Mouse (Mus musculus): ENCODE data around the gene Ube2g2. TPM values are rescaled to one million over a fixed set of nuclear protein-coding genes. Genes with fewer than 3 reads are reported as not detected.
A peak's percentile ranks its signal among the peaks of the same experiment; 100 is the strongest.

Ube2g2 gene
- polyA plus RNA-seq (2014; fragmentation: Nextera tagmentation; extraction: Ambion mirVana): 52.3 and 52.6 TPM in 2 replicates

GRCm38 (mm10) chr10:77622055-77622988 is at the start of gene Ube2g2:
TSS of gene Ube2g2 (plus strand) at chr10:77622275.
- H3K27ac ChIP-seq (replicated peaks; ENCODE audit: low read depth, low read length): peak within 1 kb of the TSS; percentile 4

GRCm38 (mm10) chr10:77573162-77573561 is 48.9 kb upstream of the Ube2g2 start:
- H3K36me3 ChIP-seq (ENCODE audit: control insufficient read depth, insufficient read depth, low read length): no peaks in the 10 kb centered on the region
- WGBS: 83% methylated on average over 1 of the region's 1 CpGs
- no peak overlapping the region for H3K27ac ChIP-seq (replicated peaks; ENCODE audit: low read depth, low read length)
- H3K9ac ChIP-seq (ENCODE audit: low read length): no peak overlapping the region
- no peaks in the 10 kb centered on the region for H3K9me3 ChIP-seq (ENCODE audit: control insufficient read depth, low read length)
- H3K4me1 ChIP-seq (ENCODE audit: control insufficient read depth, insufficient read depth, low read length): no peaks in the 10 kb centered on the region
- H3K4me3 ChIP-seq (ENCODE audit: low read depth, low read length): no peak overlapping the region
- ATAC-seq (ENCODE audit: insufficient number of reproducible peaks, low FRiP score, low TSS enrichment, low read depth) (no peak), DNase-seq (ENCODE audit: low spot score) (no peak)
- no peak overlapping the region for H3K4me2 ChIP-seq (ENCODE audit: low read depth, severe bottlenecking)
- no peaks in the 10 kb centered on the region for H3K27me3 ChIP-seq (ENCODE audit: control insufficient read depth, insufficient read depth, low read length)

More at GRCm38 (mm10) chr10:77622055-77622988, at the start of gene Ube2g2:
- H3K27me3 ChIP-seq (ENCODE audit: control insufficient read depth, insufficient read depth, low read length): no peaks in the 10 kb centered on the region
- no peaks in the 10 kb centered on the region for H3K9me3 ChIP-seq (ENCODE audit: control insufficient read depth, low read length)
- peak within 1 kb of the TSS; percentile 99 for H3K4me3 ChIP-seq (ENCODE audit: low read depth, low read length)
- H3K4me2 ChIP-seq (ENCODE audit: low read depth, severe bottlenecking): peak within 1 kb of the TSS; percentile 57
- H3K36me3 ChIP-seq (ENCODE audit: control insufficient read depth, insufficient read depth, low read length): peaks cover 2% of the 10 kb centered on the region
- peak within 1 kb of the TSS; percentile 96 for H3K9ac ChIP-seq (ENCODE audit: low read length)
- DNase-seq (ENCODE audit: low spot score) (peak; percentile 95), ATAC-seq (ENCODE audit: insufficient number of reproducible peaks, low FRiP score, low TSS enrichment, low read depth) (peak; percentile 67)
- no peaks in the 10 kb centered on the region; the same call in 1 of the 2 replicates for H3K4me1 ChIP-seq (ENCODE audit: control insufficient read depth, insufficient read depth, low read length)
- under 1% methylated on average over 94 of the region's 96 CpGs for WGBS

- Histone ChIP-seq H3K4me2 (ENCODE audit: low read depth, severe bottlenecking) (no peak overlapping the region; the same call in 1 of the 2 replicates), H3K27ac (replicated peaks; ENCODE audit: low read depth, low read length) (no peak overlapping the region)
- no peak for ATAC-seq (ENCODE audit: insufficient number of reproducible peaks, low FRiP score, low TSS enrichment, low read depth)
Measured at GRCm38 (mm10) chr10:77580027-77580920, 41.8 kb upstream of the Ube2g2 start.

GRCm38 (mm10) chr10:77581023-77581407 is 41.1 kb upstream of the Ube2g2 start:
- Histone ChIP-seq H3K4me3 (ENCODE audit: low read depth, low read length) (peak overlapping the region; percentile 77), H3K36me3 (ENCODE audit: control insufficient read depth, insufficient read depth, low read length) (no peaks in the 10 kb centered on the region), H3K4me1 (ENCODE audit: control insufficient read depth, insufficient read depth, low read length) (peaks cover 2% of the 10 kb centered on the region; the same call in 1 of the 2 replicates), H3K4me2 (ENCODE audit: low read depth, severe bottlenecking) (peak overlapping the region; percentile 74), H3K9ac (ENCODE audit: low read length) (peak overlapping the region; percentile 62), H3K27me3 (ENCODE audit: control insufficient read depth, insufficient read depth, low read length) (no peaks in the 10 kb centered on the region), H3K27ac (replicated peaks; ENCODE audit: low read depth, low read length) (no peak overlapping the region), H3K9me3 (ENCODE audit: control insufficient read depth, low read length) (no peaks in the 10 kb centered on the region)
- ATAC-seq (ENCODE audit: insufficient number of reproducible peaks, low FRiP score, low TSS enrichment, low read depth) (no peak), DNase-seq (ENCODE audit: low spot score) (no peak)
- 11% methylated on average over 8 of the region's 8 CpGs for WGBS

More at GRCm38 (mm10) chr10:77580027-77580920, 41.8 kb upstream of the Ube2g2 start:
- Histone ChIP-seq H3K9ac (ENCODE audit: low read length) (no peak overlapping the region), H3K4me3 (ENCODE audit: low read depth, low read length) (no peak overlapping the region), H3K9me3 (ENCODE audit: control insufficient read depth, low read length) (no peaks in the 10 kb centered on the region), H3K36me3 (ENCODE audit: control insufficient read depth, insufficient read depth, low read length) (no peaks in the 10 kb centered on the region), H3K27me3 (ENCODE audit: control insufficient read depth, insufficient read depth, low read length) (no peaks in the 10 kb centered on the region), H3K4me1 (ENCODE audit: control insufficient read depth, insufficient read depth, low read length) (peaks cover 2% of the 10 kb centered on the region; the same call in 1 of the 2 replicates)
- WGBS: 64% methylated on average over 10 of the region's 10 CpGs
- DNase-seq (ENCODE audit: low spot score): no peak

- no peaks in the 10 kb centered on the region for H3K36me3 ChIP-seq (ENCODE audit: control insufficient read depth, insufficient read depth, low read length)
- DNase-seq (ENCODE audit: low spot score) (peak; percentile 95), ATAC-seq (ENCODE audit: insufficient number of reproducible peaks, low FRiP score, low TSS enrichment, low read depth) (peak; percentile 97)
- H3K4me3 ChIP-seq (ENCODE audit: low read depth, low read length): peak within 1 kb of the TSS; percentile 77
- peaks cover 2% of the 10 kb centered on the region; the same call in 1 of the 2 replicates for H3K4me1 ChIP-seq (ENCODE audit: control insufficient read depth, insufficient read depth, low read length)
- H3K9me3 ChIP-seq (ENCODE audit: control insufficient read depth, low read length): no peaks in the 10 kb centered on the region
- WGBS: under 1% methylated on average over 63 of the region's 64 CpGs
- H3K4me2 ChIP-seq (ENCODE audit: low read depth, severe bottlenecking): peak within 1 kb of the TSS; percentile 74
- peak within 1 kb of the TSS; percentile 82 for H3K27ac ChIP-seq (replicated peaks; ENCODE audit: low read depth, low read length)
- H3K9ac ChIP-seq (ENCODE audit: low read length): peak within 1 kb of the TSS; percentile 82
- no peaks in the 10 kb centered on the region for H3K27me3 ChIP-seq (ENCODE audit: control insufficient read depth, insufficient read depth, low read length)
Measured at GRCm38 (mm10) chr10:77581408-77582284, 40.4 kb upstream of the Ube2g2 start, which contains the start of gene Pttg1ip. TSS of gene Pttg1ip (plus strand) at chr10:77581720.

GRCm38 (mm10) chr10:77582285-77582618 is 39.8 kb upstream of the Ube2g2 start:
- Histone ChIP-seq H3K4me3 (ENCODE audit: low read depth, low read length) (peak overlapping the region; percentile 77), H3K36me3 (ENCODE audit: control insufficient read depth, insufficient read depth, low read length) (peaks cover 2% of the 10 kb centered on the region; the same call in 1 of the 2 replicates), H3K4me2 (ENCODE audit: low read depth, severe bottlenecking) (peak overlapping the region; percentile 74), H3K9me3 (ENCODE audit: control insufficient read depth, low read length) (no peaks in the 10 kb centered on the region), H3K27ac (replicated peaks; ENCODE audit: low read depth, low read length) (no peak overlapping the region), H3K9ac (ENCODE audit: low read length) (peak overlapping the region; percentile 82), H3K4me1 (ENCODE audit: control insufficient read depth, insufficient read depth, low read length) (peaks cover 2% of the 10 kb centered on the region; the same call in 1 of the 2 replicates), H3K27me3 (ENCODE audit: control insufficient read depth, insufficient read depth, low read length) (no peaks in the 10 kb centered on the region)
- 0 out of 2 replicates have a peak, but pooled peaks have one; percentile 2 for ATAC-seq (ENCODE audit: insufficient number of reproducible peaks, low FRiP score, low TSS enrichment, low read depth)
- DNase-seq (ENCODE audit: low spot score): no peak
- 16% methylated on average over 8 of the region's 8 CpGs for WGBS

- Histone ChIP-seq H3K36me3 (ENCODE audit: control insufficient read depth, insufficient read depth, low read length) (peaks cover 9% of the 10 kb centered on the region), H3K27ac (replicated peaks; ENCODE audit: low read depth, low read length) (no peak overlapping the region), H3K4me1 (ENCODE audit: control insufficient read depth, insufficient read depth, low read length) (peaks cover 2% of the 10 kb centered on the region; the same call in 1 of the 2 replicates), H3K4me2 (ENCODE audit: low read depth, severe bottlenecking) (no peak overlapping the region), H3K9ac (ENCODE audit: low read length) (no peak overlapping the region), H3K27me3 (ENCODE audit: control insufficient read depth, insufficient read depth, low read length) (no peaks in the 10 kb centered on the region), H3K9me3 (ENCODE audit: control insufficient read depth, low read length) (no peaks in the 10 kb centered on the region), H3K4me3 (ENCODE audit: low read depth, low read length) (no peak overlapping the region)
- DNase-seq (ENCODE audit: low spot score) (no peak), ATAC-seq (ENCODE audit: insufficient number of reproducible peaks, low FRiP score, low TSS enrichment, low read depth) (no peak)
- 88% methylated on average over 10 of the region's 10 CpGs for WGBS
Measured at GRCm38 (mm10) chr10:77583795-77584422, 38.2 kb upstream of the Ube2g2 start.

All from limb, embryonic 11.5 days (tissue).